Mouse (Mus musculus) ES-Bruce4 (cell line): ENCODE data around the gene Rbm28. TPM values are rescaled to one million over a fixed set of nuclear protein-coding genes. Genes with fewer than 3 reads are reported as not detected.

ENCODE experiments used
- H3K27ac ChIP-seq: 2 replicates; pipeline ENCODE4 v1.5.1; 2012; ENCODE audit warnings: low read length, inconsistent platforms; ENCODE audit not compliant: insufficient read depth
- H3K27me3 ChIP-seq: 2 replicates; pipeline ENCODE4 v1.6.1; 2012; ENCODE audit warnings: mild to moderate bottlenecking, low read length, inconsistent platforms; ENCODE audit not compliant: control insufficient read depth, poor library complexity, insufficient read depth, severe bottlenecking
- H3K36me3 ChIP-seq: 2 replicates; pipeline ENCODE4 v1.6.1; 2012; ENCODE audit warnings: inconsistent platforms, mild to moderate bottlenecking, low read length, moderate library complexity; ENCODE audit not compliant: control insufficient read depth, poor library complexity, insufficient read depth, severe bottlenecking
- H3K4me1 ChIP-seq: one replicate; pipeline ENCODE4 v1.8.1; 2011; ENCODE audit warnings: low read length; ENCODE audit not compliant: control insufficient read depth, insufficient read depth
- H3K4me3 ChIP-seq: 2 replicates; pipeline ENCODE4 v1.5.1; 2011; ENCODE audit warnings: low read depth, mild to moderate bottlenecking, low read length
- H3K9ac ChIP-seq: 2 replicates; pipeline ENCODE4 v1.6.1; 2012; ENCODE audit warnings: low read depth, mild to moderate bottlenecking, inconsistent platforms; ENCODE audit not compliant: poor library complexity, severe bottlenecking
- H3K9me3 ChIP-seq: replicated peaks from 2 replicates; pipeline ENCODE4 v1.6.1; 2012; ENCODE audit warnings: mild to moderate bottlenecking, low read length, inconsistent platforms; ENCODE audit not compliant: control insufficient read depth, poor library complexity, insufficient read depth, severe bottlenecking
- CTCF ChIP-seq: IDR thresholded peaks from one replicate; pipeline ENCODE4 v1.8.1; 2011; ENCODE audit warnings: low read depth, low read length
- EP300 ChIP-seq: IDR thresholded peaks from 2 replicates; pipeline ENCODE4 v1.6.1; 2011; ENCODE audit warnings: low read depth, low read length; ENCODE audit not compliant: insufficient read depth
- POLR2A ChIP-seq: IDR thresholded peaks from one replicate; pipeline ENCODE4 v1.8.1; 2011; ENCODE audit warnings: low read length; ENCODE audit not compliant: insufficient read depth
- polyA plus RNA-seq: library from polyadenylated mRNA; stranded (reverse); fragments of >200 nt; gene quantifications from 2 replicates; pipeline ENCODE4 v1.2.4, GENCODE M21; 2011; ENCODE audit warnings: low read depth; ENCODE audit not compliant: missing spikeins, insufficient read depth, insufficient read length

The Rbm28 gene
- polyA plus RNA-seq, 1 experiment: 94.5 TPM

DNA sequence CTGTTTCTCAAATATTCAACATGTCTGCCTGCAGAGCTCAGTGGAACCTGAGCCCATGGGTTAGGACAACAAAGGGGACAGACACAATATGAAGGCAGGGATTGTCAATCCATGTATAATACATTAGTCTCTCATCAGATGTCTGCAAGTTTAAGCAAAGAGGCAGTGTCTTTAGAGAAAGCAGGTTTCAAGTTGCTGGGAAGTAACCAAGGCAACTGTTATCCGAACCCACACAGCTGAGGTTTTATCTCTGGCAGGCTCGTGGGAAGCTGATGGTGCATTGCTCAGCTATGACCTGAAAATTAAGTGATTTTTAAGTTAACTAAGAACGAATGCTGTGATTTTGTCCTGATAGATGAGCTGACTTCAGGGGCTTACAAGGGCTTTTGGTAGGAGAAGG is 64.4 kb downstream of the Rbm28 start:
- H3K27ac ChIP-seq: no peak overlapping the region

DNA sequence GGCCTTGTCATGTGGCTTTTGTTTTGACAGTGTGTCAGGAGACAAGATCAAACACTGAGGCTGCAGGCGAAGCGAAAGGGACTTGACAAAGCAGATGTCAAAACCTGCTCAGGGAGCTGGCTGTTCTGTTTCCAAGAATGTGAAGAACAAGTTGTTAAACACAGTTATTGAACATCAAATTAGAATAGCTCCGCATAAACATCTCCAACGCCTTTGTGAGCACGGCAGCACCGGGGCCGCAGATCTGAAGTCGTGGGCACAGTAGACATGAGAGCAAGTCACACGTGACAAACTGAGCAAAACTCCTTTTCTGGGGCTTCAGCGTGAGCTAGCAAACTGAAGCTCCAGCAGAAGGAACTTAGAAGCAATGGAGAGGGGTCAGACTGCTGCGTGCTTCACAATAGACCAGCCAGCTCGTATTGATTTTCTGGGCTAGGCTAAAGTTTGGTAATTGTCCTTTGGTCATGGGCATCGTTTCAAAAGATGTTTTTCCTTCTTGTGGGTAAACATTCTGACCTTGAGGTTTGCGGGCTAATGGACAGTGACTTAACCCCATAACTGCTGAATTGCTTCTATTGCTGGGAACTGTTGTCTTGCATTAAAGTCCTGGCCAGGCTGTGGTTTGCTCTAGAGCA is 65.2 kb downstream of the Rbm28 start:
- Histone ChIP-seq H3K9ac (no peak overlapping the region), H3K27ac (no peak overlapping the region), H3K4me1 (no peaks in the 10 kb centered on the region), H3K9me3 (no peaks in the 10 kb centered on the region; the same call in 1 of the 2 replicates), H3K4me3 (no peak overlapping the region), H3K36me3 (no peaks in the 10 kb centered on the region), H3K27me3 (no peaks in the 10 kb centered on the region)
- no peak for TF ChIP-seq EP300
- TF ChIP-seq POLR2A: no peak
- no peak for TF ChIP-seq CTCF

More for the DNA sequence above, 64.4 kb downstream of the Rbm28 start:
- no peaks in the 10 kb centered on the region; the same call in 1 of the 2 replicates for H3K9me3 ChIP-seq
- H3K4me3 ChIP-seq: no peak overlapping the region
- no peak for TF ChIP-seq POLR2A
- TF ChIP-seq CTCF: no peak
- TF ChIP-seq EP300: no peak
- no peaks in the 10 kb centered on the region for H3K27me3 ChIP-seq
- no peaks in the 10 kb centered on the region for H3K36me3 ChIP-seq
- no peaks in the 10 kb centered on the region for H3K4me1 ChIP-seq
- H3K9ac ChIP-seq: no peak overlapping the region

GRCm38 (mm10) chr6:29092904-29093303 is 71.9 kb downstream of the Rbm28 start:
- no peak overlapping the region for H3K4me3 ChIP-seq
- TF ChIP-seq CTCF: peak; percentile 23
- TF ChIP-seq POLR2A: no peak
- H3K27ac ChIP-seq: no peak overlapping the region
- H3K4me1 ChIP-seq: no peaks in the 10 kb centered on the region
- no peak overlapping the region for H3K9ac ChIP-seq
- H3K36me3 ChIP-seq: no peaks in the 10 kb centered on the region
- H3K9me3 ChIP-seq: peaks cover 4% of the 10 kb centered on the region; the same call in 1 of the 2 replicates
- no peaks in the 10 kb centered on the region for H3K27me3 ChIP-seq

GRCm38 (mm10) chr6:29092234-29092633 is 72.6 kb downstream of the Rbm28 start:
- Histone ChIP-seq H3K9me3 (peaks cover 4% of the 10 kb centered on the region; the same call in 1 of the 2 replicates), H3K4me1 (no peaks in the 10 kb centered on the region), H3K36me3 (no peaks in the 10 kb centered on the region), H3K27ac (no peak overlapping the region), H3K27me3 (no peaks in the 10 kb centered on the region), H3K9ac (no peak overlapping the region), H3K4me3 (no peak overlapping the region)
- TF ChIP-seq CTCF: no peak
- no peak for TF ChIP-seq EP300
- no peak for TF ChIP-seq POLR2A

DNA sequence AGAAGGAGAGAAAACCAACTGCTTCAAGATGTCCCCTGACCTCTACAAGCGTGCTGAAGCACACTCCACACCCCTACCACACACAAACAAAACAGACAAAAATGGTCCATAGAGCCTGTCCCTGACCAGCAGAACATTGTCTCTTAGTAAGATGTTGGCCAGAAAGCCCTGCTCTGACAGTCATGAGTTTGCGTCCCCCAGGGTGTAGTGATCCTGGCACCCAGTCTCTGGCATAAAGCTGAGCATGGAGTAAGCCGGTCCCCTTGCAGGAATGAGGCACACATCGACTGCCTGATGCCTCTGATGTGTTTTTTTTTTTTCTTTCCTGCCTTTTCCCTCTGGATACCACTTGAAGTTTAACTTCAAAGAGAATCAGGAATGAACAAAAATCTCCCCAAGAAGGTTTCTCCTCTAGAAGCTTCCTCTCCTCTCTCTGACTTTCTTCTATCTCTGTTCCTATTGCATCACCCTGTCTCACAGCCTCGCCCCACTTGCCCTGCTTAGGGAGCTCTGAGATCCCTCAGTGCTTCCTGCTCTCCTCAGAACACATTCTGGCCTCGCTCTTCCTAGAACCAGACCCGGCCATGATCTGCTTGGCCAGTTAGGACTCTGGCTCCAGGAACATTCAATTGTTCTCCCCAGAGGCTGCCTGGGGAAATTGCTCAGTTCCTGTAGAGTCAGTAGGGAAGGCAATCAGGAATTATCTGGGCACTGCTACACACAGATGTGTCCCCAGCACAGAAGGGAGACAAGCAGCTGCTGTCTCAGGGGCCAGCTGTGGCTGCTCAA is 76.7 kb downstream of the Rbm28 start:
- Histone ChIP-seq H3K4me1 (no peaks in the 10 kb centered on the region), H3K4me3 (no peak overlapping the region), H3K9me3 (peaks cover 4% of the 10 kb centered on the region; the same call in 1 of the 2 replicates), H3K36me3 (no peaks in the 10 kb centered on the region), H3K27me3 (no peaks in the 10 kb centered on the region), H3K9ac (no peak overlapping the region), H3K27ac (no peak overlapping the region)
- TF ChIP-seq EP300 (no peak), POLR2A (no peak), CTCF (no peak)

DNA sequence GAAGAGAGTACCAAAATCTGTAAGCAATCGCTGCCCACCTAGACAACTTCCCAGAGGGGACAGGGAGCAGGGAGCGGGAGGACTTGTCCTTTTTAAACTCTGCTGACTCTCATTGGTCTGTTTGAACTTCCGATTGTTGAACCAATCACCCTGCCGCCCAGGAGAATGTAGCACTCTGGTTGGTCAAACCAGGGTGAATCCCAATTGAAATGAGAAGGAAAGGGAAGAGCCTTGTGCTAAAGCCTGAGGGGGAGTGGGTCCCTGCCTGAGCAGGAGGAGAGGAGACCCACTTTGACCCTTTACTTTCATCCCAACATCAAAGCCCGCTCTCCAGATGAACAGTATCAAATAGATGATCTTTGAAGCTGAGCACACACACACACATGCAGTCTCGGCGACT is 80.4 kb downstream of the Rbm28 start:
- no peaks in the 10 kb centered on the region for H3K4me1 ChIP-seq

More for the DNA sequence above, 80.4 kb downstream of the Rbm28 start:
- no peaks in the 10 kb centered on the region for H3K36me3 ChIP-seq
- H3K9me3 ChIP-seq: no peaks in the 10 kb centered on the region
- H3K27ac ChIP-seq: no peak overlapping the region
- no peak overlapping the region for H3K9ac ChIP-seq
- H3K4me3 ChIP-seq: no peak overlapping the region
- no peaks in the 10 kb centered on the region for H3K27me3 ChIP-seq
- no peak for TF ChIP-seq EP300
- no peak for TF ChIP-seq CTCF
- no peak for TF ChIP-seq POLR2A
